Mouse (Mus musculus) bone marrow, adult 2 months (tissue): ENCODE data around the gene Dgki.

ENCODE experiments used
- CTCF ChIP-seq: fragments of 200-500 bp; IDR thresholded peaks from 2 replicates; pipeline ENCODE4 v1.5.1; 2011; ENCODE audit warnings: low read length, control low read depth; ENCODE audit not compliant: control insufficient read depth, insufficient read depth
- POLR2A ChIP-seq: fragments of 200-500 bp; IDR thresholded peaks from 2 replicates; pipeline ENCODE4 v1.6.1; 2011; ENCODE audit warnings: low read depth, mild to moderate bottlenecking, control low read depth, low read length, borderline replicate concordance; ENCODE audit not compliant: control insufficient read depth

DNA sequence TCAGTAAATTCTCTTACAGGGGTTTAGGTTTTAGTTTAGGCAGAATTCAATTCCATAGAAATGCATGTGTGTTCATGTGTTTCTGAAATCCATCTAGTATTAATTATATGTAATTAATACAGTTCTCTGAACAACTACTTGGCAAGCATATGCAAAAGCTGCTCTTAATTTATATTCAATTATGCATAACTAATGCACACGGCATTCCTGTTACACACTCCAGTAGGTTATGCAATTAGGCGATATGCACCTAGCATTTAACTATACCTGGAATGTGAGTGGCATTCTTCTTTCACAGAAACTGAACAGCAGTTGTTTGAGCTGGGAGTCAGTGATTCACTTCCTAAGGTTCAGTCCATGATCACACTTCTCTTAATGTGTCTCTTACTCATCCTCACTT lies 370.2 kb downstream of the Dgki start:
- TF ChIP-seq POLR2A: no peak
- no peak for TF ChIP-seq CTCF
